Mouse (Mus musculus): ENCODE data around the gene Tmem179. TPM values are rescaled to one million over a fixed set of nuclear protein-coding genes. Genes with fewer than 3 reads are reported as not detected.
A peak's percentile ranks its signal among the peaks of the same experiment; 100 is the strongest.

The Tmem179 gene
- polyA plus RNA-seq, 1 experiment from 2014 or later: 3.1 TPM

DNA sequence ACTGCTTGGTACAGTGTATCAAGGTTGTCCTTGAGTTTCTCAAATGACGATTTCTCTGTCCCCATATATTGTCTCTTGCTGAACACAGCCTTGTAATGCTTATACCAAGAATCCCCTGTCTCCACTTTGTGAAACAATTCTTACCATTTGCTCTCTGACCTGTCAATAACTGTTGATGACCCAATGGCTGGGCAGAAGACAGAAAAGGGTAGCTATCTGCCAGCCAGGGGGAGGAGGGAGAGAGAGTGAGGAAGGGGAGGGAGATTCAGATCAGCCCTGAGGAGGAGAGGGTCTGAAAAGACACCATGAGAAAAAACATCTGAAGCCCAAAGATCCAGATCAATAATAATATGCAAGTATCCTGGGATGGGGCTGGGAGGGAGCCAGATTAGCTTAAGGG, 65.2 kb downstream of the Tmem179 start:
- 89% methylated on average over 1 of the region's 1 CpGs for WGBS

GRCm38 (mm10) chr12:112450883-112451282, 65.7 kb downstream of the Tmem179 start:
- H3K36me3 ChIP-seq (ENCODE audit: control insufficient read depth, insufficient read depth, low read length): no peaks in the 10 kb centered on the region
- 21% methylated on average over 6 of the region's 6 CpGs for WGBS
- no peak overlapping the region for H3K4me3 ChIP-seq (ENCODE audit: low read depth, low read length)
- peaks cover 11% of the 10 kb centered on the region; the same call in 1 of the 2 replicates for H3K4me1 ChIP-seq (replicated peaks; ENCODE audit: control insufficient read depth, insufficient read depth, low read length)
- no peak overlapping the region for H3K4me2 ChIP-seq (ENCODE audit: low read length)
- ATAC-seq (replicated peaks; ENCODE audit: low FRiP score, low TSS enrichment, low read depth): no peak; the same call in 1 of the 2 replicates
- H3K9me3 ChIP-seq (ENCODE audit: control insufficient read depth, low read length): peaks cover 4% of the 10 kb centered on the region; the same call in 1 of the 2 replicates
- no peak overlapping the region for H3K27ac ChIP-seq (ENCODE audit: low read depth)
- no peak overlapping the region for H3K9ac ChIP-seq (ENCODE audit: low read length)
- no peaks in the 10 kb centered on the region for H3K27me3 ChIP-seq (replicated peaks; ENCODE audit: control insufficient read depth, insufficient read depth, low read length)
- peak; percentile 77 for DNase-seq (ENCODE audit: low spot score)

More for the DNA sequence above, 65.2 kb downstream of the Tmem179 start:
- H3K9me3 ChIP-seq (ENCODE audit: control insufficient read depth, low read length): peaks cover 4% of the 10 kb centered on the region; the same call in 1 of the 2 replicates
- no peak overlapping the region for H3K9ac ChIP-seq (ENCODE audit: low read length)
- H3K4me2 ChIP-seq (ENCODE audit: low read length): no peak overlapping the region
- no peak overlapping the region for H3K27ac ChIP-seq (ENCODE audit: low read depth)
- H3K4me3 ChIP-seq (ENCODE audit: low read depth, low read length): no peak overlapping the region
- ATAC-seq (replicated peaks; ENCODE audit: low FRiP score, low TSS enrichment, low read depth) (no peak), DNase-seq (ENCODE audit: low spot score) (no peak)
- H3K4me1 ChIP-seq (replicated peaks; ENCODE audit: control insufficient read depth, insufficient read depth, low read length): peaks cover 11% of the 10 kb centered on the region; the same call in 1 of the 2 replicates
- H3K27me3 ChIP-seq (replicated peaks; ENCODE audit: control insufficient read depth, insufficient read depth, low read length): no peaks in the 10 kb centered on the region
- no peaks in the 10 kb centered on the region for H3K36me3 ChIP-seq (ENCODE audit: control insufficient read depth, insufficient read depth, low read length)

Other genes with a start within 250 kb of the Tmem179 start
- gene A530016L24Rik, start 27.3 kb downstream of the Tmem179 start, polyA plus RNA-seq (2014; fragmentation: Nextera tagmentation; extraction: Ambion mirVana): 0.41 and 0.60 TPM in 2 replicates
- 4.3 and 4.6 TPM in 2 replicates for gene Inf2, start 72.0 kb upstream of the Tmem179 start, polyA plus RNA-seq (2014; fragmentation: Nextera tagmentation; extraction: Ambion mirVana)
- 1.8 and 2.0 TPM in 2 replicates for gene Adssl1, start 103.3 kb upstream of the Tmem179 start, polyA plus RNA-seq (2014; fragmentation: Nextera tagmentation; extraction: Ambion mirVana)
- 315 and 324 TPM in 2 replicates for gene Siva1, start 127.9 kb upstream of the Tmem179 start, polyA plus RNA-seq (2014; fragmentation: Nextera tagmentation; extraction: Ambion mirVana)
- gene Akt1, start 158.1 kb upstream of the Tmem179 start, polyA plus RNA-seq (2014; fragmentation: Nextera tagmentation; extraction: Ambion mirVana): 56.2 and 58.8 TPM in 2 replicates
- gene Zbtb42, start 162.1 kb upstream of the Tmem179 start, polyA plus RNA-seq (2014; fragmentation: Nextera tagmentation; extraction: Ambion mirVana): 9.4 and 9.8 TPM in 2 replicates
- 15.9 and 18.3 TPM in 2 replicates for gene Cep170b, start 203.7 kb upstream of the Tmem179 start, polyA plus RNA-seq (2014; fragmentation: Nextera tagmentation; extraction: Ambion mirVana)
- 12.6 and 13.0 TPM in 2 replicates for gene Pld4, start 243.9 kb upstream of the Tmem179 start, polyA plus RNA-seq (2014; fragmentation: Nextera tagmentation; extraction: Ambion mirVana)